Mouse (Mus musculus): ENCODE data around the gene Mrps16.
A peak's percentile ranks its signal among the peaks of the same experiment; 100 is the strongest.

Mrps16 gene

GRCm38 (mm10) chr14:20368271-20368670 is 25.2 kb downstream of the Mrps16 start:
- DNase-seq (ENCODE audit: low spot score): no peak

GRCm38 (mm10) chr14:20363230-20363629 is 30.2 kb downstream of the Mrps16 start:
- DNase-seq (ENCODE audit: low spot score): no peak

GRCm38 (mm10) chr14:20347991-20348541 is 45.4 kb downstream of the Mrps16 start, which contains the start of the genes Ecd and Fam149b:
Gene Ecd, minus strand, starts transcription at chr14:20348121.
Gene Fam149b, plus strand, starts transcription at chr14:20348162.
- DNase-seq (ENCODE audit: low spot score): peak; percentile 99

- no peak for DNase-seq (ENCODE audit: low spot score)
Measured at GRCm38 (mm10) chr14:20347441-20347990, 45.9 kb downstream of the Mrps16 start.

DNA sequence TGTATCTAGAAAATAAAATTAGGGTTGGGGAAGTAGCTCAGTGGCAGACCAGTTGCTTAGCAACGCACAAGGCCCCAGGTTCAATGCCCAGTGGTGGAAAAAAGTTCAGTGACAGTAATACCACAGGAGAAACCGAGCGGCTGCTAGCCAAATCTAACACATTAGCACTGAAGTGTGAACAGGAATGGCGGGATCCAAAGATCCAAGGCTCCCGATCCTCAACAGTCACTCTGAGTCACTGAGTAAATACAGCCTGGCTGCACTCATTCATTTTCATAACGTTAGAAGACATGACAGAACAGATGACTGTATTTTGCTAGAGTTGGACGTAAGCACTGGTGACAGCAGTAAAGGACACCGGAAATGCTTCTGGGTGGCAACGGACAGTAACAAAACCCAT is 47.5 kb downstream of the Mrps16 start:
- DNase-seq (ENCODE audit: low spot score): no peak

- no peak for DNase-seq (ENCODE audit: low spot score)
Measured at GRCm38 (mm10) chr14:20340866-20341265, 52.6 kb downstream of the Mrps16 start.

DNA sequence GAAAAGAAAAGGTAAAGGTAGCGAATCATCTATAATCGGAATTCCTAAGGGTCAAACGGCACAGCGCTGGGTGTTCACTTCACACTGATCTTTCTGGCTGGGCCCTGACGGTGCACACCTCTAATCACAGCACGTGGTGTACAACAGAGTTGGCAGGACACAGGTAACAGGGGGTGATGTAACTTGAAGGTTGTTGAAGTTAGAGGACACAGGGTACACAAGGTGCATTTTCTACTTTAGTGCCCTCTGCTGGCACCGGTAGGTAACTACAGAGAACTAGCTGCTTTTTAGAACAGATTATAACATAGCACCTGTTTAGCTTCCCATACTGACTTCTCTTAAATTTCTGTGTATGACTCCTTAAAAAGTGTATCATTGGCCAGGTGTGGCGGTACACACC is 53.3 kb downstream of the Mrps16 start:
- DNase-seq (ENCODE audit: low spot score): peak; percentile 29

- no peak for DNase-seq (ENCODE audit: low spot score)
Measured at GRCm38 (mm10) chr14:20339415-20339814, 54.0 kb downstream of the Mrps16 start.
